20 mouse cellular contexts compared by ENCODE assay signal in the genomic region with DNA sequence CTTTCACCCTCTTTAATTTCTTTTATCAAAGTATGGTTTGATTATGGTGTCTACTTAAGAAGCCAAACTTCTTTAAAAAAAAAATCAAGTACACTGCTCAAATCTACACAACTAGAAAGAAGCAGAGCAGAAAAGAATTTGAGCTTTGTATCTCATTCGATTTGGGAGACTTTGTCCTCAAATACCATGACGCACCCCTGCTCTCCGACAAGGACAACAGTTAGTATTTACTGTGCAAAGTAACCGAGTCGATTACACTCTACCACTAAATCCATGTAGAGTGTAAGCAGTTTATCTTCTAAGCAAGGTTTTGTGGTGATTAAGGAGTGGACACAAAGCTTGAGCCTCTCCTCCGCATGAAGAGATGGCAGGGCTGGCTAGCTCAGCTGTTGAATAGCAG.
"Had no signal": no experiment of that assay in that cellular context is flagged by ENCODE, and none has a peak within 500 bp of the region (broad histone marks: within the 10 kb centered on the region; RNA-seq: fewer than 3 reads in every experiment).

No protein-coding gene starts in this region.

- H3K36me3 ChIP-seq: limb, embryonic 15.5 days; lung, embryonic 15.5 days; midbrain, embryonic 10.5 days; midbrain, embryonic 13.5 days; neural tube, embryonic 13.5 days; neural tube, embryonic 15.5 days had no signal

- H3K9ac ChIP-seq: limb, embryonic 15.5 days; liver, embryonic 14.5 days; lung, embryonic 15.5 days; midbrain, embryonic 13.5 days; neural tube, embryonic 13.5 days; neural tube, embryonic 15.5 days had no signal

- H3K27ac ChIP-seq: limb, embryonic 15.5 days; liver, embryonic 14.5 days; lung, embryonic 15.5 days; midbrain, embryonic 10.5 days; midbrain, embryonic 13.5 days; neural tube, embryonic 13.5 days; neural tube, embryonic 15.5 days had no signal

- ATAC-seq: lung, postnatal 0 days; midbrain, embryonic 13.5 days; midbrain, embryonic 16.5 days had no signal

- H3K9me3 ChIP-seq: limb, embryonic 15.5 days; lung, embryonic 15.5 days; midbrain, embryonic 10.5 days; midbrain, embryonic 13.5 days; neural tube, embryonic 13.5 days; neural tube, embryonic 15.5 days had no signal

- H3K4me1 ChIP-seq: limb, embryonic 15.5 days; neural tube, embryonic 15.5 days had no signal

- H3K4me2 ChIP-seq: limb, embryonic 15.5 days; lung, embryonic 15.5 days; midbrain, embryonic 13.5 days; neural tube, embryonic 13.5 days; neural tube, embryonic 15.5 days had no signal

- H3K27me3 ChIP-seq: limb, embryonic 15.5 days; lung, embryonic 15.5 days; midbrain, embryonic 13.5 days; neural tube, embryonic 13.5 days; neural tube, embryonic 15.5 days had no signal

- DNase-seq: lung, adult 2 months; lung, postnatal 4 days; retina, postnatal 1 day; right cerebral cortex, adult 18-20 months; right cerebral cortex, postnatal 25 days; right cerebral cortex, postnatal 4 days; spleen, adult 18-20 months; thymus, adult 18-20 months; thymus, postnatal 14 days; thymus, postnatal 36 days had no signal

- H3K4me3 ChIP-seq: limb, embryonic 15.5 days; lung, embryonic 15.5 days; midbrain, embryonic 10.5 days; midbrain, embryonic 13.5 days; myocyte; neural tube, embryonic 13.5 days; neural tube, embryonic 15.5 days had no signal
